Mouse (Mus musculus): ENCODE data around the gene Gpr34. TPM values are rescaled to one million over a fixed set of nuclear protein-coding genes. Genes with fewer than 3 reads are reported as not detected.

The Gpr34 gene
- polyA plus RNA-seq, 1 experiment from 2014 or later = 3.4 TPM

DNA sequence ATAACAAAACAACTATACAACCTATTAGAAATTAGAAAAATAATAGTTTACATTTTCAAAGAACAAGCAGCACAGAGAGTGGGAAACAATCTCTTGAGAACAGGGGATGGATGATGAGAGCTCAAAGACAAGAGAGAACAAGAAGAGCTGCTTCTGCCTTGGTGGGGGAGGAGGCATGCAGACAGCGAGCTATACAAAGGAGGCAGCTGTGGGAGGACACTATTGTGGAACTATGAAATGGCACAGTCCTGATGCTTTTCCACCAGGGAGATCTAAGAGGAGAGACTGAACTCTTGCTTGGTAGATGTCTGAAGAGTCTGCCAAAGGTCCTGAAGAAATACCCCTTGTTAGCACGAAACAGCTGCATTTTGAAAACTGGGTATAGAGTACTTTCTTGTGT, 56.5 kb downstream of the Gpr34 start:
- H3K9me3 ChIP-seq (ENCODE audit: control insufficient read depth, low read length) = no peaks in the 10 kb centered on the region
- peak; percentile 51; the same call in 1 of the 2 replicates for ATAC-seq (ENCODE audit: low FRiP score)
- no peaks in the 10 kb centered on the region for H3K4me1 ChIP-seq (replicated peaks; ENCODE audit: control insufficient read depth, insufficient read depth, low read length)
- peak; percentile 2 for DNase-seq (ENCODE audit: low spot score)
- no peak overlapping the region for H3K4me3 ChIP-seq (ENCODE audit: low read depth, low read length)
- 81% methylated on average over 2 of the region's 2 CpGs for WGBS
- H3K4me2 ChIP-seq (replicated peaks; ENCODE audit: low read depth, low read length) = no peak overlapping the region
- no peak overlapping the region for H3K9ac ChIP-seq (ENCODE audit: low read depth, low read length)
- no peaks in the 10 kb centered on the region for H3K36me3 ChIP-seq (ENCODE audit: control insufficient read depth, insufficient read depth, low read length)
- no peaks in the 10 kb centered on the region for H3K27me3 ChIP-seq (ENCODE audit: control insufficient read depth, insufficient read depth, low read length)
- H3K27ac ChIP-seq (ENCODE audit: low read depth, low read length) = no peak overlapping the region

Other genes starting within 250 kb of the Gpr34 start
- 0.03 TPM in 1 of 2 replicates, not detected in the other for gene Nyx, start 166.0 kb upstream of the Gpr34 start, polyA plus RNA-seq (2014; fragmentation: Nextera tagmentation; extraction: Ambion mirVana)
- gene Gpr82, start 29.3 kb downstream of the Gpr34 start, polyA plus RNA-seq (2014; fragmentation: Nextera tagmentation; extraction: Ambion mirVana) = 0.45 and 0.57 TPM in 2 replicates
- 22.1 and 29.6 TPM in 2 replicates for gene Cask, start 219.3 kb downstream of the Gpr34 start, polyA plus RNA-seq (2014; fragmentation: Nextera tagmentation; extraction: Ambion mirVana)